Mouse (Mus musculus) right cerebral cortex, postnatal 14 days (tissue): Measurements from ENCODE around the gene Rab3gap2.

Source experiments
- DNase-seq: peaks from one replicate; pipeline ENCODE4 v3.0.0; 2022

Gene Rab3gap2

DNA sequence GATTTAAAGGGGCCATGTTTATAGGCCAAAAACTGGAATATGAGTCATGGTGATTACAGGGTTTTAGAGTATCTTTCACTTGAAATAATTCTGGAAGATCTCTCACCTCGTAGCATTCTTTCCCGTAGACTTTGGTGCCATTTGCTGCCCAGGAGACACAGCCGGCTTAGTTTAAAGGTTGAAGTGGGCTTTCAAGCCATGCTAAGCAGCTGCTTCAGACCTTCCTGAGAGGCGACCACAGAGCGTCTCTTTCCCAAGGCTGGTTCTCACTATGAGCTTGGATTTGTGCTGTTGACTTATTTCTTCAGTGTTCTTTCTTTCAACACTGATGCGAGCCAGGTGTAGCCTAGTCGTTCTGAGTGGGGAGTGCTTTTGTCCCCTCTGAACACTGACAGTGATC, 23.8 kb downstream of the Rab3gap2 start:
- DNase-seq = no peak

DNA sequence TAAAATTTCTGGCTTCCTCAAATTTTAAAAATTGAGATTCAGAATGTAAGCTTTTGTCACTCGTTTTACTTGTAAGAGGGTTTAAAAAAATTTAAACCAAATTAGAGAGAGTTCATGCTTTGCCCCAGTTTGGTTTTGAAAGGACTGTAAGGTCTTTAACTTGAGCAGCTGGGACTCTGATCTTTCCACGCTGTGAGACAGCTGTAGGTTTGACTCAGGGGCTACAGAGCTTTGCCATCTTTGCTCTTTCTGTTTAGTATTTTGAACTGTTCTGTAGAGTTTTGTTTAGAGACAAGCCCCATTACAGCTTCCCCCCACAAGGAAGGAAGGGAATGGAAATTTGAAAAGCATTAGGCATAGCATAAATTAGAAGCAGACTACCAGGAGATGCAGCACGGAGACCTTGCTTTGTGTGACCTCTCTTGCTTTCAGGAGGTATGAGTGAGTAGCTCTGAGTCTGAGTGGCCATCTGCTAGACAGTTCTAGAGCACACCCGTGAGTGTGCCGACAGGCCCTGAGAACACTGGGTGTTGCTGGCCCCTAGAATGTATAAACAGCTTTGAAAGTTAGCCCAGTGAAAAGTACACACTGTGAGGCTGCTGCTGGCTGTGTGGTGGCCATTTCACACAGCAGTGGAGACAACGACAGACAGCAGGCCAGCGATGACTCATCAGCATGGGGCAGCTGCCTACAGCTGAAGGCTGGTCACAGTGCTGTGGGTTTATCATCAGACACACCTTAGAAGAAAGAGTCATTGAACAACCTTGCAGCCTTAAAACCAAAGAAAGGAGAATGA, 25.7 kb downstream of the Rab3gap2 start:
- DNase-seq = no peak

DNA sequence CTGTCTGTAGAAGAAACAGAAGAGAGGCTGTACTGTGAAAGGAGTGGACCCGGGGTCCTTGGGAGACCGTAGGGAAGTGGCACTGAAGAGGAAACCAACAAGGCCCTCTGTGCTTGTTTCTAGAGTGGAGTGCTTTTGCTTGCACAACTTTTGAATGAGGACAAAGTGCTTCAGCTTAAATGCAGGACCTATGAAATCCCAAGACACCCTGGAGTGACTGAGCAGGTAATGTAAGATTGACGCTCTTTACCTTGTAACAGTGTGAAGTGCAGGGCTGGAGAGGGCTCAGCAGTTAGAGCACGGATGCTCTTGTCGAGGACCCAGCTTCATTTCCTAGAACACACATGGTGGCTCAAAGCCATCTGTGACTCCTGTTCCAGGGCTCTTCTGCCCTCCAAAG, 31.9 kb downstream of the Rab3gap2 start:
- DNase-seq = no peak

DNA sequence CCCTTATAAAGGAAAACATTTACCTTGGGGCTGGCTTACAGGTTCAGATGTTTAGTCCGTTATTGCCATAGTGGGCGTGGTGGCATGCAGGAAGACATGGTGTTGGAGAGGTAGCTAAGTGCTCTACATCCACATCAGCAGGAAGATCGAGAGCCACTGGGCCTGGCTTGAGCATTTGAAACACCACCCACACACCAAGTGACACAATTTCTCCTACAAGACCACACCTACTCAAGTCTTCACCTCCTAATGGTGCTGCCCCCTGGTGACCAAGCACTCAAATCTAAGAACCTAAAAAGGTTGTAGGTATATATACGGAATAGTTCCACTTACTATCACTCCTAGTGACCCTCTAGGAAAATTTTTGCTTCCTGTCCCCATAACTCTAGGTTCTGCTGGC, 32.6 kb downstream of the Rab3gap2 start:
- DNase-seq = no peak

DNA sequence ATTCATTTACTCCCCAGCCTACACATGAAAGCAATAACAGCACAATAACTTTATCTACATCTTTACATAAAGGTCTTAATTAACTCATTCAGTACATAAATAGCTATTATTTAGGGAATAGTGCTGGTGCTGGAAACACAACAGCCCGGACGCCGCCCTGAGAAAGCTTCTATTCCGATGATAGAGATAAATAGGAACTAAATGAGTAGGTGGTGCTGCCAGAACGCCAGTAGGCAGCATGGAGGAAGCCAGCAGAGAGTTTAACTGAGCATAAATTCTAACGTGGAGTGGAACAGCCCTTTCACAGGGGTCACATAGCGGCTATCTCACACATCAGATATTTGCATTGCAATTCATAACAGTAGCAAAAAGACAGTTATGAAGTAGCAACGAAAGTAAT, 39.1 kb downstream of the Rab3gap2 start:
- DNase-seq = no peak

DNA sequence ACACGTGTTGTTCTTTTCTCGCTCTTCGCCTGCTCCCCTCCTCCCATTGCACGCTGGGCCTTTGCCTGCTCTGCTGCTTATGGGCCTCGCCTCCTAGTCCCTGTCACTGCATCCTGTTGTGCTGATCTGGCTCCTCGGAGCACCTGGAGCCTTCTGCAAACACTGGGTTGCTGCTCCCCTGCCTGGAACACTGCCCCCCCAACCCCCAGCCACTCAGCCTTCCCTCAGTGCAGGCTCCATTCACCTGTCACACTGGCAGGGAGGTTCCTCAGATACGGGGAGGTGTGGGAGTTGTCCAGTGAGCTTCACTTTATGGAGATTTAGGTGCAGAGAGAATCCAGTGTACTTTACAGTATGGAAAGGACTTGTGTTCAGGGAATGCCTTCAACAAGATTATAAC, 41.5 kb downstream of the Rab3gap2 start:
- no peak for DNase-seq

DNA sequence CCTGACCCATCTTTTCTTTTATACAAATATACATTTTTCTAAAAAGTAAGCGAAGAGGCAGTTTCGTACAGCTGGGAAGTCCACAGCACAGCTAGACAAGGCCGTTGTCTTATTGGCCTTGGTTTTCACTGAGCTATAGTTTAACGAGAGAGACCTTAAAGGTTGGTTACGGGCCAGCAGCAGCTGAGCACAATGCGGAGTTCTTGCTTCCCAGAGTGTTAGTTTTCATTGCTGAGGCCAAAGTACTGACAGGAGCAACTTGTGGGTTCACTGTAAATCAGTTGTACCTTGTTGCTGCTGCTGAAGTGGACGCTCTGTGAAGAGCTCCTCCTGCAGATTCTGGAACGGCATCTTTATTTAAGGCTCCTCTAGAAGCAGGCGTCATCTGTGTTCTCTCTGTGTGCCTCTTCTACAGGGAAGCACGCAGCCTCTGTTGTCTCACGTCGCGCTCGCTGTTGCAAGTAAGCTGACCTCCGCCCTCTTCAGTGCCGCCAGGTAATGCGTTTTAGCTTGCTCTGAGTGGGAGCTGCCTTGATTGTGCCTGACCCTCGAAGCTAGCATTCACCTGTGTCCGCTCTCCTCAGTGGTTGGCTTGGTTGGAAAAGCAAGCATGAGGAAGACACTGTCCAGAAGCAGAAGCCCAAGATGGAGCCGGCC, 43.6 kb downstream of the Rab3gap2 start:
- no peak for DNase-seq

DNA sequence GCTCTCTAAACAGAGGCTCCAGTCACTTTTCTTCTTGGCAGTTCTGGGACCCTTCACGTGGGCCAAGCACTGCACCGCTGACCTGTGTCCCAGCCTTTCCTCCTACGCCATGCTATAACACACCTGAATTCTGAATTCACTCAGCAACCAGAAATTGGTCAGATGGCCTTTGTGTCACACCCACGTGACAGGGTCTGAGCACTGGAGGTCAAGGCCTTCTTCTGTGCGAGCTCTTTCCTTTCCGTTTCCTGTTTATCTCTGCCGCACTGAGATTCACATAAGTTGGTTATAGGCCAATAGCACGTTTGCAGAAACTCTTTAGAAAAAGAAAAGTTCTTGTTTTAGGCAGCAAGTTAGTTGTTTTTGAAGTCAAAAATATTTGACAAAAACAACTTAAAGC, 44.8 kb downstream of the Rab3gap2 start:
- DNase-seq = no peak

DNA sequence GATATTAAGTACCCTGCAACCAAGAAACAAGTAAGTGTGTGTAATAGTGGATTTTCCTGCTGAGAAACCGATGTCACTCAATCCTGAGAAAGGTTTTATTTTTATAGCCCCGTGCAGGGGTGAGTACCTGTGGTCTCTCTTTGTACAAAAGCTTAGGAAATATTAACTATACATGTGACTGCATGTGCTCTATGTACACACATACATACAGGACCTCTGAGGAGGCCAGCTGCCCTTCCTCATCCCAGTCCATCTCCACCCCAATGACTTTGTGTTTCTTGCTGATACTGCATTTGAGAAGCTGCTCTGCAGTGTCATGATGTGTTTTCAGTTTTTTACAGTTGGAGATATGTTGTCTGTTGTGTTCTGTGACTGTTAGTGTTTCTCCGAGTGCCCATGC, 48.4 kb downstream of the Rab3gap2 start:
- DNase-seq = no peak

DNA sequence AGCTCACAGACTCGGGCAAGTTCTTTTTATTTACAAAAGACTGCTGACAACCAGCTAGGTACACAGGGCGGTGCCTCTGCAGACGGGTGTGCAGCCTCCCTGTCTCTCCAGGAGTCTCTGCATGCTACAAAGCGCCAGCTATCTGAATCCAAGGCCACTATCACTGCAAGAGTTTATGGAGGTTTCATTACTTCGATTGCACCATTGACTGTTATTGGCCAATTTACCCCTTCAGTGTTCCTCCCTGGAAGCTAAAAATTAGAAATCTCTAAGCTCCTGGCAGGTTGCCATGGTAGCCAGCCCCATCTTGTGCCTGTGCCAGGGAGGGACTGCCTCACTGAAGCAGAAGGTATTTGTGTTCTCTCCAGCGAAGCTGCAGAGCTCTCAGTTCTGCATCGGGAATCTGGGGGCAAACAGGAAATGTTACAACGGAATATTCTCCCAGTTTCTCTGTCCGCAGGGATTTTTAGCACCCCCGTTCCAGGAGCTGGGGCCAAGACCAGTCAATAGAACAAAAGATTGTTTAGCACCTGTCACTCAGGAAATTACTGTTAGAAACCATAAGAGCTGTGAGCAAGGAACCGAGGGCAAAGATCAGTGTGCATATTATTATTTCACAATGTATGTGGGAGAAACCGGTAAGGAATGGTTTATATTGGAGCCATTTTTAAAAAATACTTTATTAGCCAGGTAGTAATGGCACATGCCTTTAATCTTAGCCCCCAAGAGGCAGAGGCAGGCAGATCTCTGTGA, 49.4 kb downstream of the Rab3gap2 start:
- DNase-seq = peak; percentile 71

DNA sequence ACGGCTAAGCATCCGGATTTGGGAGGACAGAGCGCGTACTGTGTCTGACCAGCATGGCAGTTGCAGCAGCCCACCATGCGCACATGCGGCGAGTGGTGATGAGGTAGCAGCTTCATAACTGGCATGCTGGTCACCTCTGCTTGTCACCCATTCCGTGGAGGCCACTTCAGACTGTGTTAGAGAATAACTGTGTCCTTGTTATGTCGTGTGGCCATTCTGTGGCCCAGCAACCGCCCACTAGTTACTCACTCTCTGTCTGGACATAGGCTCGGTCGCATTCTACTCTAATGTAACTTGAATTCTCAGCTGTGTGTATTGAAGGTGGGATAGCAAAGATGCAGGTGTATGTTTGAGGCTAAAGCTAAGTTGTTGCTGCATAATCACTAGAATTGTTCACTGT, 51.4 kb downstream of the Rab3gap2 start:
- no peak for DNase-seq

DNA sequence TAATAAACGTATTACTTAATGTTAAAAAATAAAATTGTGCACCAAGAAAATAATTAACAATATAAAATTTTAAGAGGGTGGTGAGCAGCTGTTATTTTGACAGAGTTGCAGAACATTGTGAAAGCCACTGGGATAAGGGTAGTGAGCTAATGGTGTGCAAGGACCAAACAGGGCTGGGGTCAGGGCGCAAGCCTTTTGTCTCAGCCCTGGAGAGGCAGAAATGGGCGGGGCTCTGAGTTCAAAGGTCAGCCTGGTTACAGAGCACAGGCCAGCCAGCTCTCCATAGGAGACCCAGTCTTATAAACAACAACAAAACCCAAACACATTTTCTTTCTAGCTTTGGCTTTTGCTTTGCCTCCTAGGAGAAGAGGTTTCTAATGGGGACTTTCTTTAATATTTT, 52.8 kb downstream of the Rab3gap2 start:
- DNase-seq = no peak

DNA sequence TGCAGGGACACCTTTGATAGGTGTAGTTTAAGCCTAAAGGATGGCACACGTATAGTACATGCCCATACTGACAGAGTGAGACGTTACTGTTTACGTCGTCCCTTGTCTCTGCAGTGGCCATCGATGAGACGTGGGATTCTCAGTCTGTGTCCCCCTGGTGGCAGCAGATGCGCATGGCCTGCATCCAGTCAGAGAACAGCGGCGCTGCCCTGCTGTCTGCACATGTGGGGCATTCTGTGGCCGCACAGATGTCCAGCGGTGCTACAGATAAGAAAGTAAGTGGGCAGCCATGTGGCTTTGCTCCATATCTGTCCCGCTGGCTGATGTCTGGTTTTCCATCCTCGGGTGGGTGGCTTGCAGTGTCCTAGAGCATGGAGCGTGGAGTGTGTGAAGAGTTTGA, 58.6 kb downstream of the Rab3gap2 start:
- peak; percentile 40 for DNase-seq

DNA sequence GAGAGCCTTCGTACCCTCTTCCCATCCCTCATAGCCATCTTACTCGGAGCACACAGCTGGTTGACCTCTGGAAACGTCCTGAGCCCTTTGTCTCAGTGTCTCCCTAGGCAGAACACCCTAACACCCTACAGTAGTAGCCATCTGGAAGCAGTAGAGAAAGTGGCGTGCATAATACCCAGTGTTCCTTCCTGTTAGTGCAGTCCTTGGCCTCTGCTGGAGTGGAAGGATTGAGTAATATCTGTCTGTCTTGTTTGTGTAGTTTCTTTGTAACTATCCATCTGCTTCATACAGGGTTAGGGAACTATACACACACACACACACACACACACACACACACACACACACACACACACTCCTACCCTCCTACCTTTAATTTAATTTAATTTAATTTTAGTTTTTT, 64.8 kb downstream of the Rab3gap2 start:
- DNase-seq = no peak

DNA sequence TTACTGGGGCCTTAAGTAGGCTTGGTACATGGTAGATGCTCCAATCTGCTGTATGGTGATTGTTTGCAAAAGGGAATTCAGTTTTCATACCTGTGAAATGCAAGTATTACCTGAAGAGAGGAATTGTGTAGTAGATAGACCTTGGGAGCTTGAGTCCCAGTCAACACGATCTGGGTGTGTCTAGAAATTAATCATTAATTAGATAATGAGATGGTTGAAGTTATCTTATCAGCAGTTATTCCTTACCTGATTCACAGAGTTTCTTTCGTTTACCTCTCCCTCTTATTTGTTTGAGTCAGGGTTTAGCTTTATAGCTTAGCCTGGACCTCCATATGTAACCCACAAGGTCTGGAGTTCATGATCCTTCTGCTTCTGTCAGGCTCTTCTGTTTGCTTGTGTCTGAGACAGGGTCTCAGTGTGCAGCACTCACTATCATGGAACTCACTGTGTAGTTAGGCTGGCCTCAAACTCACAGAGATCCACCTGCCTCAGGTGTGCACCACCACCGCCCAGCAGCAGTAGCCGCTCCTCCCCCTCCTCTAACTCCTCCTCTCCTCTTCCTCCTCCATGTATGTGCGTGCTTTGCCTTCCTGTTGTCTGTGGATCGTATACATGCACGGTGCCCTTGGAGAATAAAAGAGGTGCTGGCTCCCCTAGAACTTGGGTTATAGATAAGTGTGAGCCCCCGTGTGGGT, 66.6 kb downstream of the Rab3gap2 start:
- no peak for DNase-seq

DNA sequence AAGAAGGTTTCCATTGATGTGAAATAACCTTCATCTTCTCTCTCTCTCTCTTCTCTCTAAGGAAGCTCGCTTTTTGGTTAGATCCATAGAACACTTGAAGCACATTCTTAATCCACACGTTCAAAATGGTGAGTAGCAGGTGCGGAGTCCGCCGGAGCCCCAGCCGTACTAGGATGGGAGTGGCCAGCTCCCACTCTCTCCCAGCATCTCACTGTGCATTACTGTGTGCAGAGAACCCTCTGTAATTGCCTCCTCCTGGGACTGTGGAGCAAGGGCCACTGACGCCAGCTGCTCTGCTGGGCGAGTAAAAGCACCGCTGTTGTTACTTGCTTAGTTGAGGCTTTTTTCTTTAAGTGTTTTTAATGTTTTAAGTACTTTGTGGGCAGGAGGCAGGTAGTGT, 67.5 kb downstream of the Rab3gap2 start:
- DNase-seq = no peak

DNA sequence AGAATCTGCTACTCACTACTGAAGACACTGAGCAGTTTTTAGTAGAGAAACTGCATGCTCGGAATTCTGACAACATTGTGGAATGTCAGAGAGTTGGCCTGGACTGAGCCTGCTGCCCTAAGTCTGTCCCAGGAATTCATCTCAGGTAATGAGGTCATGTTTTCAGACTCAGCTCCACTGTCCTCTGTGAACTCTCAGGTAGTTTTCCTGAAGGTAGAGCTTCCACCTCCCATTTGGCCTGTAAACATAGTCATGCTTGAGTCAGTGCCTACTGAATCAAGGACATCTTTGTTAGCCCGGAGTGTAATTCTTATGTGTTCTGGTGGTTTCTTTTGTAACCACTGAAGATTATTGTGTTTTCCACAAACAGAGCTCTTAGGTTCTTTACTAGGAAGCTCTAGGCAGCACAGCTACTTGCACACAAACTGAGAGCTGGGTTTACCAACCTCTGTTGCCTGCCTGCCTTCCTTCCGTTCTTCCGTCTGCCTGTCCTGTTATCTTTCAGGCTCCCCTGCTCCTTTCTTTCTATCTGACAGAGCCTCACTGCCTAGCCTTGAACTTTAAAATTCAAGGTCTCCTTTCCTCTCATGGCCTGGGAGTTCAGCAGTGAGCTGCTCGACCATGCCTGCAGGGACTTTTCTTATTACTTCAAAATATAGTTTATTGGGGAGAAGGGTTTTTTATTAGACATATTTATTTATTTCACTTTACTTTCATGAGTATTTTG, 71.1 kb downstream of the Rab3gap2 start:
- no peak for DNase-seq

DNA sequence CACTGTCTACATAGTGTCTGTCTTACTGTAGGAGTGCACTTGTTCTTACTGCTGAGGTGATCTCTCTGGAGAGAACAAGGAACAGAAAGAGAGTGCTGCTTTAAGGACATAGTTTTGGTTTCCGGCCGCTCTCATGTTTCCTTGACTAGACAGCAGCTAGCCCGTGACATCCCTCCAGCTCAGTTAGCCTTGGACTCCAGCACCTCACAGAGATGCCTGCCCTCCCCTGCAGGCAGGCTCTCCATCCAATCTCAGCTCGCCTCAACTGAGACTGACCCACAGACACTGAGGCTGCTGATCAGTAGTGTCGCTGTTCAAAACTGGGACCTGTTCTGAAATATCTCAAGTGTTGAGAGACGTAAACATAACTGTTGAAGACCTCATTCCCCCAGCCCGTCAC, 72.1 kb downstream of the Rab3gap2 start:
- DNase-seq = no peak

DNA sequence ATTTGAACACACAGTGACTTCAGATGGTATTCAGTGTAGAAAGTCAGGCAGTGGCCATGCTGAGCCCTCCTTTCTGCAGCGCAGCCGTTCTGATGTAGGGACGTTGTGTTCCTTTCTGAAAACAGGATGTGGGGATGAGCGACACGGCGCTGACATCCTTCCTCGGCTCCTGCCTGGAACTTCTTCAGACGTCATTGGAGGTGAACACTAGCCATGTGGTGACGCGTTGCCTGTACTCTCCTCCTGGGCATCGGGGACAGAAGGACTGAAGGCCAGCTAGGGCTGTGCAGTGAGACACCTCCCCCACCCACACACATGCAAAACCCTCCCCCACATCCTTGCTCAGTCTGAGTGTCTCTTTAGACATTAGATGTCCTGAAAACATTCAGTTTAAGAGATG, 73.1 kb downstream of the Rab3gap2 start:
- DNase-seq = no peak

DNA sequence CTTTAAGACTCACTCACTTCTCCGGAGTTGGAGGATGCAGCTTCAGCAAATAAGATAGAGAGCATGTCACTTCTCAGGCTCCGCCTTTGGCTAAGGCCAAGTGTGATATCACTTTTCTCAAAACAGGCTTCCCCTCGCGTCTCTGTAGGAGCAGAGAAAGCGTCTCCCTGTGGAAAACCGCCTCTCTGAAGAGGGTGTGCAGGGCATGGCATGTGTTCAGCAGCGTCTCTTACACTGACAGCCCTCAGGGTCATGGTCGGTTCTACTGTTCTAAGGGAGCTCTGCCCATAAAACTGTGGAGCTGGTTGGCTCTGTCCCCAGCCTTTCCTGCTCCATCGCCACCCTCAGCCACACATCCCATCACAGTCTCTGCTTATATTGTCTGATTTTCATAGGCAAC, 75.4 kb downstream of the Rab3gap2 start:
- DNase-seq = no peak

DNA sequence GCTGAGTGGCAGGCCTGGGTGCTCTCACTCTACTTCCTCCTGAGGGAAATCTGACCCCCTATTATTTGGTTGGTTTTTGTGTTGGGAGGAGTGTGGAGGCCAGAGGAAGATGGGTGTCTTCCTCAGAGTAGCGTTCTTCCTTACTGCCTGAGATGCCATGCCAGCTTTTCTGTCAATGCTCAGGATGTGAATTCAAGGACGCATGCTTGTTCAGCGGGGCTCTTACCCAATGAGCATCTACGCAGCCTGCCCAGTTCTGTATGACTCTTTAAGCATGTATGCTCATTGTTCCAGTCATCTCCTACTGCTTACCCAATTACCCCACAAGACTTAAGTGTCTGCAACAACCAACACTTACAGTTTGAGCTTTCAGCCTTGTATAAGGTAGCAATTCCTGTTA, 76.7 kb downstream of the Rab3gap2 start:
- no peak for DNase-seq

DNA sequence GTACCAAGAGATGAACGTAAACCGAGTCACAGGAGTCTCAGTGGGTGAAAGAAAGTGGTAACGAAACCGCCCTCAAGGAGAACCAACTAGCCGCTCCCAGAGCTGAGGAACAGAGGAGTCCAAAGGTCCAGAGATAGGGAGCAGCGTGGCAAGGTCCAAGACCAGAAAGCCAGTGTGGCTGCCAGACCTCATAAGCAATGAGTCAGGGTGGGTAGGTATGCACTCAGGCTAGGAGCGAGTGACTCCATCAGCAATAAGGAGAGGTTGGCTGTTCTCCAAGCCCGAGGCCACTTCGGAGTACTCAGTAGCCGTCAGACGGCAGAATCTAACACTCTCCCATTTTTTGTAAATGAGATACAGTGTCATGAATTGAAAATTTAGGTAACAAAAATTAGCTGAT, 78.9 kb downstream of the Rab3gap2 start:
- no peak for DNase-seq

DNA sequence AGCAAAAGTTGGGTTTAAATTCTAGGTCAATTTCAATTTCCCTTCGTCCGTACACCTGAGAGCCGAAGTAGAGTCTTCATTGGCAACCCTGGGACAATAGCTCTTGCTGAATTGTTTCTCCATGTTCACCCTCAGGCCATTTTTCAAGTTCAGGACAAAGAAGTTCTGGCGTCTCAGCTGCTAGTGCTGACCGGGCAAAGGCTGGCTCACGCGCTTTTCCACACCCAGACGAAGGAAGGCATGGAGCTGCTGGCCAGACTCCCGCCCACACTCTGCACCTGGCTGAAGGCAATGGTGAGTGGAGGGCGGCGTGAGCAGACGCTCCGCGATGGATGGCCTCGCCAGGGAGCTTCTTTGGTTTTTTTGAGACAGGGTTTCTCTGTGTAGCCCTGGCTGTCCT, 79.3 kb downstream of the Rab3gap2 start:
- DNase-seq = no peak
